Mouse (Mus musculus): ENCODE results near the gene Ndufv1.

The Ndufv1 gene

GRCm38 (mm10) chr19:4001752-4002151, 10.9 kb downstream of the Ndufv1 start:
- DNase-seq (ENCODE audit: inconsistent ontology term), result no peak

- DNase-seq (ENCODE audit: inconsistent ontology term), result peak; percentile 25
Observed at GRCm38 (mm10) chr19:4000949-4001525, 11.6 kb downstream of the Ndufv1 start.

- DNase-seq (ENCODE audit: inconsistent ontology term), result peak; percentile 97
Observed at GRCm38 (mm10) chr19:4000119-4000900, 12.3 kb downstream of the Ndufv1 start, which contains the start of the genes Nudt8 and Gm49405. Gene Nudt8 (plus strand): TSS chr19:4000580. Gene Gm49405 (plus strand): TSS chr19:4000626.

GRCm38 (mm10) chr19:3999121-3999730, 13.4 kb downstream of the Ndufv1 start:
- DNase-seq (ENCODE audit: inconsistent ontology term), result no peak

GRCm38 (mm10) chr19:3998335-3998734, 14.3 kb downstream of the Ndufv1 start:
- DNase-seq (ENCODE audit: inconsistent ontology term), result no peak

- no peak for DNase-seq (ENCODE audit: inconsistent ontology term)
Observed at GRCm38 (mm10) chr19:3997231-3997630, 15.4 kb downstream of the Ndufv1 start.

GRCm38 (mm10) chr19:3996747-3997146, 15.9 kb downstream of the Ndufv1 start:
- no peak for DNase-seq (ENCODE audit: inconsistent ontology term)

GRCm38 (mm10) chr19:3996106-3996505, 16.5 kb downstream of the Ndufv1 start:
- DNase-seq (ENCODE audit: inconsistent ontology term), result no peak

- no peak for DNase-seq (ENCODE audit: inconsistent ontology term)
Observed at GRCm38 (mm10) chr19:3995505-3995904, 17.1 kb downstream of the Ndufv1 start.

GRCm38 (mm10) chr19:3994932-3995331, 17.7 kb downstream of the Ndufv1 start:
- DNase-seq (ENCODE audit: inconsistent ontology term), result no peak

GRCm38 (mm10) chr19:3992416-3992815, 20.2 kb downstream of the Ndufv1 start, which contains the start of gene Tbx10:
Gene Tbx10 (plus strand): TSS chr19:3992752.
- DNase-seq (ENCODE audit: inconsistent ontology term), result no peak

- no peak for DNase-seq (ENCODE audit: inconsistent ontology term)
Observed at GRCm38 (mm10) chr19:3991966-3992365, 20.6 kb downstream of the Ndufv1 start.

- DNase-seq (ENCODE audit: inconsistent ontology term), result no peak
Observed at GRCm38 (mm10) chr19:3991562-3991961, 21.0 kb downstream of the Ndufv1 start.

- DNase-seq (ENCODE audit: inconsistent ontology term), result no peak
Observed at GRCm38 (mm10) chr19:3990804-3991203, 21.8 kb downstream of the Ndufv1 start.

- no peak for DNase-seq (ENCODE audit: inconsistent ontology term)
Observed at GRCm38 (mm10) chr19:3988750-3989149, 23.9 kb downstream of the Ndufv1 start.

GRCm38 (mm10) chr19:3988066-3988465, 24.5 kb downstream of the Ndufv1 start:
- DNase-seq (ENCODE audit: inconsistent ontology term), result no peak

- peak; percentile 67 for DNase-seq (ENCODE audit: inconsistent ontology term)
Observed at GRCm38 (mm10) chr19:3986334-3986733, 26.3 kb downstream of the Ndufv1 start, which contains the start of gene Acy3. Gene Acy3 (plus strand): TSS chr19:3986570.

GRCm38 (mm10) chr19:3985261-3985681, 27.3 kb downstream of the Ndufv1 start:
- DNase-seq (ENCODE audit: inconsistent ontology term), result no peak

GRCm38 (mm10) chr19:3983527-3984200, 28.9 kb downstream of the Ndufv1 start:
- no peak for DNase-seq (ENCODE audit: inconsistent ontology term)

GRCm38 (mm10) chr19:3980917-3981316, 31.7 kb downstream of the Ndufv1 start:
- DNase-seq (ENCODE audit: inconsistent ontology term), result no peak

- peak; percentile 59 for DNase-seq (ENCODE audit: inconsistent ontology term)
Observed at GRCm38 (mm10) chr19:3980309-3980708, 32.3 kb downstream of the Ndufv1 start.

GRCm38 (mm10) chr19:3975866-3976265, 36.7 kb downstream of the Ndufv1 start:
- DNase-seq (ENCODE audit: inconsistent ontology term), result no peak

Data from Muller cell, postnatal 12 days (primary cell).